Mouse (Mus musculus): Measurements from ENCODE around the gene Spata13.
A peak's percentile ranks its signal among the peaks of the same experiment; 100 is the strongest.

The Spata13 gene

GRCm38 (mm10) chr14:60676625-60677314 is 43.0 kb downstream of the Spata13 start:
- DNase-seq (ENCODE audit: low read depth, low spot score): no peak

DNA sequence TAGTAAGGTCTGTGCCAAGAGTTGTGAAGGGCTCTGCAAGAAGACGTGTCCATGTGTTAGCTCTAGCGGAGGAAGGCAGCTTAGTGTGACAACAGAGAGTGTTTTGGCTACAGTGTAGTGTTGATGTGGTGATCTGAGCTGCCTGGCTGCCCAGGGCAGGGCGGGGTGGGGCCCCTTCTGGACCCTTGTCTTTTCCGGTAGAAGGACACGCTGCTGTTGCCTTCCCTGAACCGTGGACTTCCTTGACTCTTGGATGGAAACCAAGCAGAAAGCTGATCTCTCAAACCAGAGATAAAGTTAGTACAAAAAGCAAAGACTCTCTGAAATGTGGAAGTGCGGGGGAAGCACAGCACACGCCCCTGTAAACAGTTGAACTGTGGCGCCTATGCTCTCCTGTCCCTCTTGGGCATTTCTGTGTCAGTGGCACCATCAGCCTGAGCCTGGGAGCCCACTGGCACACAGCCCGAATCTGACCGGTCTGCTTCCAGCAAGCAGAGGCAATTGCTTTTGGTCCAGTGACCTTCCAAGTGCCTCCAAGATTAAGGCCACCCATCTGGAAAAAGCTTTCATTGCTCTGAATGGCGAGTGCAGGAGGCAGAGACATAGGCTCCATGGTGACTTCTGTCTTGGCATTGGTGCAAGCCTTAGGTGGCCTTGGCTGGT is 48.7 kb downstream of the Spata13 start:
- DNase-seq (ENCODE audit: low read depth, low spot score): no peak

GRCm38 (mm10) chr14:60683989-60684388 is 50.2 kb downstream of the Spata13 start:
- no peak for DNase-seq (ENCODE audit: low read depth, low spot score)

DNA sequence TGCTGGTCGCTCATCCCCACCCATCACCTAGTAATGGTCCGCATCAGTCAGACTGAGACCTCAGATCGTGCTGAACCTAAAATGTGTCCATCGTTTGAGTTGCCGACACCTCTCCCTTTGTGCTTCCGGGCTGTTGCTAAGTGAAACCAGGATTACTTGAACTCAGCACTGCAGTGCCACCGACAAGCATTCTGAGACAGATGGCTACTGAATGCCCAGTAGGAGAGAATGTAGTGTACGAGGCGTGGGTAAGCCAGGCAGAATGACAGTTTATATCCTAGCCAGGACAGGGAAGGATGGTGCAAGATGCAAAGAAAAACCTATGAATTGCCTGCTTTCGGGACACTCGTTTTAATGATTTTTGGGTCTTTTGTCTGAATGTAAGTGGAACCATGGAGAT is 52.9 kb downstream of the Spata13 start:
- DNase-seq (ENCODE audit: low read depth, low spot score): no peak

GRCm38 (mm10) chr14:60687241-60687640 is 53.4 kb downstream of the Spata13 start:
- no peak for DNase-seq (ENCODE audit: low read depth, low spot score)

GRCm38 (mm10) chr14:60688509-60689205 is 54.9 kb downstream of the Spata13 start:
- peak; percentile 35 for DNase-seq (ENCODE audit: low read depth, low spot score)

DNA sequence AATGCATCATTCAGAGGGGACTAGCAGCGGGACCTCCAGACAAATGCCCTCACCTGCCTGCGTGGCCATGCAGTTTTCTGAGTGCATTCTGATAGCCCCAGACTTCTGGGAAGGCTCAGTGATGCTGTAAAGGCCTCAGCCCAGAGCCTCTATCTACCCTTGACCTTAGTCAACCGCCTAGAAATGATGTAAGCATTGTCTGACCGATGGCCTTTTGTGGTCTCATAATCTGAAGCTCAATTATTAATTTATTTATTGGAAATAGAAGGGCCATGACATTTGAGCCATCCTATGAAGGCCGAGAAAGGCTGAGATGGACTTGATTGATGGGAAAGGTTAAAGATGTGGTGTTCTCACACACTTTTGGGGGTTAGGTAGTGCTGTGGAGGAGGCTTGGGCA is 56.0 kb downstream of the Spata13 start:
- no peak for DNase-seq (ENCODE audit: low read depth, low spot score)

DNA sequence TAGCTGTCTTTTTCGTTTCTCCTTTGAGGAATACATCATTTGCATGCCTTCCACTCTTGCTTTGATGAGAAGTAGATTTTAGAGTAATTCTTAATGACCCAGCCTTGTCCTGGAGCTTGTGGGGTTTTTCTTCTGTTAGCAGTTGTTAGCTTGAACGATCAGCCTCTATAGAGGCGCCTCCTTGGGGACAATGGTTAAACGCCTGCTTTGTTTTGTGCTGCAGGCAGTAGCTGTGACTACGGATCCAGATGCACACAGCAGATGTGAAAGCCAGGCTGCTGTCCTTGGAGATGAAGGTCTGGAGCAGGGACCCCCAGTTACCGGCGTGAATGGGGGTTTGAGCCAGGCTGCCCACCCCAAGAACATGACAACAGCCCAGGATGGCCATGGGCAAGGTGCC is 56.8 kb downstream of the Spata13 start:
- no peak for DNase-seq (ENCODE audit: low read depth, low spot score)

GRCm38 (mm10) chr14:60693122-60693536 is 59.3 kb downstream of the Spata13 start:
- DNase-seq (ENCODE audit: low read depth, low spot score): no peak

- DNase-seq (ENCODE audit: low read depth, low spot score): no peak
Observed at GRCm38 (mm10) chr14:60693666-60694065, 59.9 kb downstream of the Spata13 start.

GRCm38 (mm10) chr14:60694215-60694997 is 60.6 kb downstream of the Spata13 start:
- peak; percentile 20 for DNase-seq (ENCODE audit: low read depth, low spot score)

GRCm38 (mm10) chr14:60697351-60697750 is 63.5 kb downstream of the Spata13 start:
- no peak for DNase-seq (ENCODE audit: low read depth, low spot score)

DNA sequence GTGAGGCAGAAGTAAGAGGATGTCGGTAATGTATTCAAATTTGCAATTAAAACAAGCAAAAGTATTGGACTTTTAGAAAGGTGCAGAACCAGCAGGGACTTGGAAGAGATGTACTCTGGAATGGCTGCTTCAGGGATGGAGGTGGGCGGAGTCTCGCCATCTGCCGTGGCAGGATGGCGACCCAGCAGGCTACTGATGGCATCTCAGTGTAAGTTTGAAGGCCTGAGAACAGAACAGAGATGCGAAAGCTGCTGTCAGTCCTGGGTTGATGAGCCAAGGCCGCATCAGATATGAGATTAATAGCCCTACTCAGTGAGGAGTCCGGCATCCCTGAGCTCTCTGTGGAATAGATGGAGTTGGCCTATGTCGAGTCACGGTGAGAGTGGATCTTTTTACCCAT is 65.2 kb downstream of the Spata13 start:
- DNase-seq (ENCODE audit: low read depth, low spot score): no peak

GRCm38 (mm10) chr14:60702377-60703140 is 68.8 kb downstream of the Spata13 start:
- no peak for DNase-seq (ENCODE audit: low read depth, low spot score)

- no peak for DNase-seq (ENCODE audit: low read depth, low spot score)
Observed at GRCm38 (mm10) chr14:60704510-60704909, 70.7 kb downstream of the Spata13 start.

- no peak for DNase-seq (ENCODE audit: low read depth, low spot score)
Observed at GRCm38 (mm10) chr14:60704961-60705360, 71.2 kb downstream of the Spata13 start.

DNA sequence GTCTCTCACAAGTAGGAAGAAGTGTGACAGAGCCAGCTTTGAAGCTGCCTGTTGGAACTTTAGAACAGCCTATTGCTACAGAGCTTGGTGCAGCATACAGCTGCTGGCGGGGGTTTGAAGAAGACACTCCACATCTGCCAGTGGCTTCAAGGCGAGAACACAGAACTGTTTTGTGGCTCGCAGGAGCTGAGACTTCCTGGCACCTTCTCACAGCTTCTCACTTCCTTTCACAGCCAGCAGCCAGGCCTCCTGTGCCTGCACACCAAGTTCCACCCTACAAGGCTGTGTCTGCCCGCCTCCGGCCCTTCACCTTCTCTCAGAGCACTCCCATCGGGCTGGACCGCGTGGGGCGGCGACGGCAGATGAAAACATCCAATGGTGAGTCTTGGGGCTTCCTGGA is 75.4 kb downstream of the Spata13 start:
- no peak for DNase-seq (ENCODE audit: low read depth, low spot score)

GRCm38 (mm10) chr14:60709749-60710148 is 75.9 kb downstream of the Spata13 start:
- no peak for DNase-seq (ENCODE audit: low read depth, low spot score)

DNA sequence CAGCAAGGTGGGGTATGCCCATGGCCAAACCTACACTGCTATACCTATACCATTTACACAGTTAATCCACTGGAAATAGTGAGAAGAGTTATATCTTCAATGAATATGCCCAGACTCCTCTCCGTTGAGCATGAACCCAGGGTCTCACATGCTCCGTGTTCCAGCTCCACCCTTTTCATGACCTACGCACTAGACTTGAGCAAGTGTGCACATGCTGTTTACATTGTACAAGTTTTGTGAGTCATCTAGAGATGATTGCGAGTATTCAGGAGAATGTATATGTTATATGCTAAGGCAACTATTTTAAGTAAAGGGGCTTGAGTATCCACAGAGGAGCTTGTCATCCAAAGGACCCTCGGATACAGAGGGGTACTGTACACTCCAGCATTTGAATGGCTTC is 77.4 kb downstream of the Spata13 start:
- no peak for DNase-seq (ENCODE audit: low read depth, low spot score)

GRCm38 (mm10) chr14:60711590-60712288 is 77.9 kb downstream of the Spata13 start:
- no peak for DNase-seq (ENCODE audit: low read depth, low spot score)
